In the genomic region with DNA sequence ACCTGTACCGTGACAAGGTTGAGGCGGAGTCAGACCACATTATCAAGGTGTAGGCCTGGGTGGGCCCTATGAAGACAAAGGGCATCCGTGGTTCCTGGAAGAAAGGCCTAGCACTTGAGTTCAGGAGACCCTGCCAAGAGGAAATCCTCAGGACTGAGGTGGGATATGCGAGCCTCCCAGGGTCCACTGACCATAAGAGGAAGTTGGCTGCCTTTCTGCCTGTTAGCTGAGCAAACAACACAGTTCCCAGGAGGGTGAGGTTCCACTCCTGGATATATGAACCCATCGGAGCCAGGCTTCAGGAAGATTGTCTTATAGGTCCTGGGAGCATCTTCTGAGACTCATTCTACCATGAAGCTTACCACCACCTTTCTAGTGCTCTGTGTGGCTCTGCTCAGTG, we compare ENCODE assay signal across 29 mouse cellular contexts. TPM values are rescaled to one million over a fixed set of nuclear protein-coding genes. Genes with fewer than 3 reads are reported as not detected.
A peak's percentile ranks its signal among the peaks of the same experiment; 100 is the strongest.
DNase-seq lines count a peak whose midpoint lies in the region; ATAC-seq and TF ChIP-seq lines count a peak whose summit lies in the region.
"Had no signal": no experiment of that assay in that cellular context is flagged by ENCODE, and none has a peak within 500 bp of the region (broad histone marks: within the 10 kb centered on the region; RNA-seq: fewer than 3 reads in every experiment).

Gene Scgb3a1 (plus strand): TSS at position 301 of the 400 bp plus-strand sequence.

- no peak for TF ChIP-seq CTCF in lung, adult 2 months (IDR thresholded peaks at IDR 0.05; ENCODE audit: insufficient read depth, low read length)

- 0 out of 2 replicates have a peak, but pooled peaks cover under 1% of the 10 kb centered on the region for H3K36me3 ChIP-seq in neural tube, embryonic 13.5 days
- H3K36me3 ChIP-seq in limb, embryonic 10.5 days: peaks cover 8% of the 10 kb centered on the region
- H3K36me3 ChIP-seq in stomach, embryonic 16.5 days (ENCODE audit: control insufficient read depth, insufficient read depth, low read length): no peaks in the 10 kb centered on the region

- H3K9me3 ChIP-seq in neural tube, embryonic 13.5 days: no peaks in the 10 kb centered on the region
- no peaks in the 10 kb centered on the region for H3K9me3 ChIP-seq in limb, embryonic 10.5 days (replicated peaks)
- H3K9me3 ChIP-seq in stomach, embryonic 16.5 days (replicated peaks; ENCODE audit: control insufficient read depth, low read length): no peaks in the 10 kb centered on the region
- H3K9me3 ChIP-seq: embryonic facial prominence, embryonic 12.5 days; heart, embryonic 10.5 days; limb, embryonic 12.5 days; midbrain, embryonic 12.5 days had no signal

- DNase-seq in lung, adult 2 months: no peak
- no peak for DNase-seq in lung, postnatal 4 days
- DNase-seq in neural tube, embryonic 10.5 days (ENCODE audit: extremely low spot score, low spot score): no peak
- DNase-seq in limb, embryonic 10.5 days (ENCODE audit: low spot score): peak; percentile 28
- no peak for DNase-seq in layer of hippocampus, adult 8-10 months (ENCODE audit: low spot score in 2 of 2)
- DNase-seq: adrenal gland, postnatal 10 days; cerebellum, postnatal 14 days; kidney, adult 2 months; liver, postnatal 0 days; right cerebral cortex, postnatal 14 days; spleen, adult 18-20 months; thymus, adult 2 months; thymus, postnatal 4 days had no signal

- TF ChIP-seq POLR2A in lung, adult 2 months (IDR thresholded peaks at IDR 0.05; ENCODE audit: borderline replicate concordance, extremely low read depth, low read depth, low read length): no peak

- H3K4me2 ChIP-seq in neural tube, embryonic 13.5 days: no peak within 1 kb of the TSS
- H3K4me2 ChIP-seq in stomach, embryonic 16.5 days (ENCODE audit: low read depth, low read length): no peak within 1 kb of the TSS
- H3K4me2 ChIP-seq: embryonic facial prominence, embryonic 12.5 days; limb, embryonic 12.5 days; liver, embryonic 11.5 days; midbrain, embryonic 12.5 days had no signal

- peaks cover 11% of the 10 kb centered on the region for H3K4me1 ChIP-seq in lung, adult 2 months (ENCODE audit: control insufficient read depth, insufficient read depth, low read length)
- no peaks in the 10 kb centered on the region for H3K4me1 ChIP-seq in neural tube, embryonic 13.5 days (replicated peaks)
- 0 out of 2 replicates have a peak, but pooled peaks cover 5% of the 10 kb centered on the region for H3K4me1 ChIP-seq in limb, embryonic 10.5 days
- H3K4me1 ChIP-seq in stomach, embryonic 16.5 days (ENCODE audit: control insufficient read depth, insufficient read depth, low read length): no peaks in the 10 kb centered on the region
- H3K4me1 ChIP-seq: embryonic facial prominence, embryonic 12.5 days; limb, embryonic 12.5 days; midbrain, embryonic 12.5 days had no signal

- H3K9ac ChIP-seq in neural tube, embryonic 13.5 days: no peak within 1 kb of the TSS
- H3K9ac ChIP-seq in stomach, embryonic 16.5 days (ENCODE audit: low read length): no peak within 1 kb of the TSS
- H3K9ac ChIP-seq: embryonic facial prominence, embryonic 12.5 days; limb, embryonic 12.5 days; liver, postnatal 0 days; midbrain, embryonic 12.5 days had no signal

- no peak within 1 kb of the TSS for H3K27ac ChIP-seq in neural tube, embryonic 13.5 days (replicated peaks)
- H3K27ac ChIP-seq in limb, embryonic 10.5 days: no peak within 1 kb of the TSS
- H3K27ac ChIP-seq in stomach, embryonic 16.5 days (ENCODE audit: low read length): no peak within 1 kb of the TSS
- H3K27ac ChIP-seq: embryonic facial prominence, embryonic 12.5 days; heart, embryonic 10.5 days; hindbrain, postnatal 0 days; kidney, postnatal 0 days; limb, embryonic 12.5 days; macrophage; midbrain, embryonic 12.5 days had no signal

- no peak within 1 kb of the TSS for H3K4me3 ChIP-seq in lung, adult 2 months (replicated peaks; ENCODE audit: extremely low read depth, low read depth, low read length)
- H3K4me3 ChIP-seq in neural tube, embryonic 13.5 days: no peak within 1 kb of the TSS
- no peak within 1 kb of the TSS for H3K4me3 ChIP-seq in limb, embryonic 10.5 days
- H3K4me3 ChIP-seq in stomach, embryonic 16.5 days (replicated peaks; ENCODE audit: low read length): no peak within 1 kb of the TSS
- H3K4me3 ChIP-seq: embryonic facial prominence, embryonic 12.5 days; heart, embryonic 10.5 days; limb, embryonic 12.5 days; midbrain, embryonic 12.5 days had no signal

- H3K27me3 ChIP-seq in neural tube, embryonic 13.5 days: no peaks in the 10 kb centered on the region
- H3K27me3 ChIP-seq in limb, embryonic 10.5 days (ENCODE audit: low read depth, poor library complexity, severe bottlenecking): no peaks in the 10 kb centered on the region
- H3K27me3 ChIP-seq in stomach, embryonic 16.5 days (ENCODE audit: control insufficient read depth, insufficient read depth, low read length): no peaks in the 10 kb centered on the region
- H3K27me3 ChIP-seq: embryonic facial prominence, embryonic 12.5 days; limb, embryonic 12.5 days; midbrain, embryonic 12.5 days had no signal

- WGBS in lung, adult 2 months: 48% methylated on average over 5 of the region's 5 CpGs
- WGBS in neural tube, embryonic 13.5 days: 89% methylated on average over 5 of the region's 5 CpGs
- WGBS in limb, embryonic 10.5 days: 89% methylated on average over 5 of the region's 5 CpGs
- 65% methylated on average over 5 of the region's 5 CpGs for WGBS in stomach, embryonic 16.5 days

- 0 out of 2 replicates have a peak, but pooled peaks have one; percentile 4 for ATAC-seq in neural tube, embryonic 13.5 days (ENCODE audit: low read depth)
- ATAC-seq in stomach, embryonic 16.5 days (ENCODE audit: insufficient read depth, low FRiP score): peak; percentile 50; the same call in 1 of the 2 replicates
- ATAC-seq: hindbrain, postnatal 0 days; liver, postnatal 0 days had no signal

RNA-seq across cellular contexts. Expression of gene Scgb3a1, which starts in this region (rescaled TPM):
- 2,792 and 3,426 TPM in 2 replicates for polyA plus RNA-seq in lung, adult 2 months (2012; rRNA removed)
- not detected in 2 replicates for polyA plus RNA-seq in neural tube, embryonic 13.5 days (2015; fragmentation: Nextera tagmentation; extraction: Ambion mirVana)
- not detected in 2 replicates for polyA plus RNA-seq in limb, embryonic 10.5 days (2016; fragmentation: Nextera tagmentation; extraction: Ambion mirVana)
- polyA plus RNA-seq in stomach, embryonic 16.5 days (2015; fragmentation: Nextera tagmentation; extraction: Ambion mirVana): not detected in 2 replicates
- total RNA-seq in layer of hippocampus, adult 8-10 months (2022): not detected
- total RNA-seq: adrenal gland, postnatal 10 days; gastrocnemius, adult 8-10 months; hematopoietic stem cell, adult 5-6 weeks; hindbrain, postnatal 0 days; left cerebral cortex, postnatal 10 days had no signal
- polyA plus RNA-seq: C2C12; embryonic facial prominence, embryonic 12.5 days; forebrain, embryonic 11.5 days; gonadal fat pad, adult 2 months; kidney, adult 2 months; kidney, postnatal 0 days; limb, embryonic 12.5 days; liver, embryonic 11.5 days; macrophage; midbrain, embryonic 12.5 days had no signal

Comparison
In these comparisons a context has a peak if more than half of its experiments do, and no peak if none do; other contexts are left out.
1. RNA of gene Scgb3a1 (polyA plus RNA-seq): 2,792 to 3,426 TPM in lung, adult 2 months; not detected in neural tube, embryonic 13.5 days, not detected in limb, embryonic 10.5 days and not detected in stomach, embryonic 16.5 days; every median in the first group is over 1,000 times any median in the second.
2. Peak in ATAC-seq in neural tube, embryonic 13.5 days; RNA of the gene not detected or under 1 TPM.
3. Peak in DNase-seq in limb, embryonic 10.5 days; RNA of the gene not detected or under 1 TPM.
4. Peak in ATAC-seq in stomach, embryonic 16.5 days; RNA of the gene not detected or under 1 TPM.